Mouse (Mus musculus) B cell, adult (primary cell): Measurements from ENCODE around the gene Dcp1b. TPM values are rescaled to one million over a fixed set of nuclear protein-coding genes. Genes with fewer than 3 reads are reported as not detected.

Experiments
- total RNA-seq: library from RNA; stranded (reverse); gene quantifications from 4 replicates; pipeline ENCODE4 v1.2.4, GENCODE M21; 2023; ENCODE audit not compliant: inconsistent age

Dcp1b gene
- 23.3 to 29.0 TPM (median 24.5 TPM) in 4 replicates for total RNA-seq

GRCm38 (mm10) chr6:119175078-119175853 is at the start of gene Dcp1b:
Dcp1b (plus strand) TSS chr6:119175253.

GRCm38 (mm10) chr6:119196382-119197305 is 21.6 kb downstream of the Dcp1b start, which contains the start of gene Cacna1c:
Cacna1c (minus strand) TSS chr6:119196418.

GRCm38 (mm10) chr6:119236241-119236640 is 61.2 kb downstream of the Dcp1b start, which contains the start of gene Cacna2d4:
Cacna2d4 (plus strand) TSS chr6:119236526.

Other genes starting within 250 kb of the Dcp1b start
- not detected in 4 replicates for gene Cacna1c, start 21.2 kb downstream of the Dcp1b start, total RNA-seq
- gene Cacna2d4, start 61.3 kb downstream of the Dcp1b start, total RNA-seq = 1.5 to 3.6 TPM (median 3.2 TPM) in 4 replicates
- gene Lrtm2, start 155.5 kb downstream of the Dcp1b start, total RNA-seq = 0.78 to 1.1 TPM (median 1.0 TPM) in 4 replicates
- gene Adipor2, start 242.5 kb downstream of the Dcp1b start, total RNA-seq = 33.8 to 36.6 TPM (median 35.9 TPM) in 4 replicates